Mouse (Mus musculus) adrenal gland, adult 10 weeks (tissue): ENCODE results near the gene Ccdc28a. TPM values are rescaled to one million over a fixed set of nuclear protein-coding genes. Genes with fewer than 3 reads are reported as not detected.

Source experiments
- polyA plus RNA-seq: library from polyadenylated mRNA; stranded (reverse); fragments of 350-450 nt; fragmentation: Illumina TruSeq; extraction: RNeasy Lipid Tissue Mini Kit (QIAGEN cat#74804); gene quantifications from one replicate; pipeline ENCODE4 v1.2.3, GENCODE M21; 2014; ENCODE audit warnings: low read depth, low replicate concordance

Gene Ccdc28a
- 8.5 TPM for polyA plus RNA-seq

GRCm38 (mm10) chr10:18234560-18235401 lies at the start of gene Ccdc28a:
Gene Ccdc28a, minus strand, starts transcription at chr10:18234998.

GRCm38 (mm10) chr10:18210726-18211125 lies 24.1 kb downstream of the Ccdc28a start, which contains the start of gene Ect2l:
Gene Ect2l, minus strand, starts transcription at chr10:18210890.

Other genes starting within 250 kb of the Ccdc28a start
- gene Abracl, start 211.7 kb downstream of the Ccdc28a start, polyA plus RNA-seq, result 85.5 TPM
- 27.7 TPM for gene Reps1, start 179.1 kb downstream of the Ccdc28a start, polyA plus RNA-seq
- not detected for gene Ect2l, start 24.1 kb downstream of the Ccdc28a start, polyA plus RNA-seq
- gene Nhsl1, start 84.0 kb upstream of the Ccdc28a start, polyA plus RNA-seq, result 1.4 TPM